Mouse (Mus musculus) left cerebral cortex, postnatal 25 days (tissue): ENCODE data around the gene Pigk. TPM values are rescaled to one million over a fixed set of nuclear protein-coding genes. Genes with fewer than 3 reads are reported as not detected.

Experiments used
- DNase-seq, 2 experiments: peaks; one replicate each; pipeline ENCODE4 v3.0.0; 2022; ENCODE audit warnings: low spot score in 2 of 2, mixed read lengths in 1 of 2
- intact Hi-C: fragments of 180-260 bp; cut with DNase I; formaldehyde crosslinking; loops from one replicate; pipeline ENCODE4 v1.15.1; 2025
- total RNA-seq, 2 experiments: library from RNA; stranded (reverse); gene quantifications; 2 replicates each; pipeline ENCODE4 v1.2.3; 2021

The Pigk gene
- total RNA-seq, 2 experiments from 2014 or later, result 47.4 to 48.1 TPM

GRCm38 (mm10) chr3:152920365-152920764 lies 206.5 kb downstream of the Pigk start:
- intact Hi-C loops, result no loop called here
- peak in 1 of 2 experiments; percentile 60 for DNase-seq

- no peak for DNase-seq
- intact Hi-C loops, result no loop called here
These were observed 209.6 kb downstream of the Pigk start for GRCm38 (mm10) chr3:152923530-152923929.

- DNase-seq, result no peak
- intact Hi-C loops, result no loop called here
These were observed 211.5 kb downstream of the Pigk start for GRCm38 (mm10) chr3:152925364-152925763.

GRCm38 (mm10) chr3:152926166-152926565 lies 212.3 kb downstream of the Pigk start:
- intact Hi-C loops, result no loop called here
- no peak for DNase-seq

GRCm38 (mm10) chr3:152928287-152928975 lies 214.5 kb downstream of the Pigk start:
- DNase-seq, result no peak
- intact Hi-C loops, result no loop called here

GRCm38 (mm10) chr3:152929256-152929787 lies 215.4 kb downstream of the Pigk start:
- intact Hi-C loops, result no loop called here
- DNase-seq, result no peak

GRCm38 (mm10) chr3:152929788-152930281 lies 215.9 kb downstream of the Pigk start:
- intact Hi-C loops, result no loop called here
- no peak for DNase-seq

GRCm38 (mm10) chr3:152931354-152931753 lies 217.5 kb downstream of the Pigk start:
- intact Hi-C loops, result no loop called here
- no peak for DNase-seq

GRCm38 (mm10) chr3:152932096-152932495 lies 218.2 kb downstream of the Pigk start:
- intact Hi-C loops, result no loop called here
- no peak for DNase-seq

- no peak for DNase-seq
- intact Hi-C loops, result no loop called here
These were observed 218.6 kb downstream of the Pigk start for GRCm38 (mm10) chr3:152932544-152932943.

GRCm38 (mm10) chr3:152933737-152934136 lies 219.8 kb downstream of the Pigk start:
- intact Hi-C loops, result no loop called here
- no peak for DNase-seq

- intact Hi-C loops, result no loop called here
- no peak for DNase-seq
These were observed 222.4 kb downstream of the Pigk start for GRCm38 (mm10) chr3:152936313-152936712.

- intact Hi-C loops, result no loop called here
These were observed 227.8 kb downstream of the Pigk start for GRCm38 (mm10) chr3:152941671-152942070.

GRCm38 (mm10) chr3:152942985-152943384 lies 229.1 kb downstream of the Pigk start:
- DNase-seq, result no peak
- intact Hi-C loops, result no loop called here

More at GRCm38 (mm10) chr3:152941671-152942070, 227.8 kb downstream of the Pigk start:
- DNase-seq, result no peak

GRCm38 (mm10) chr3:152944766-152945165 lies 230.9 kb downstream of the Pigk start:
- intact Hi-C loops, result no loop called here

GRCm38 (mm10) chr3:152947031-152947640 lies 233.2 kb downstream of the Pigk start:
- no peak for DNase-seq
- intact Hi-C loops, result no loop called here

More at GRCm38 (mm10) chr3:152944766-152945165, 230.9 kb downstream of the Pigk start:
- DNase-seq, result peak in 1 of 2 experiments; percentile 18

GRCm38 (mm10) chr3:152948556-152948955 lies 234.7 kb downstream of the Pigk start:
- intact Hi-C loops, result no loop called here
- DNase-seq, result no peak

- intact Hi-C loops, result no loop called here
- no peak for DNase-seq
These were observed 235.4 kb downstream of the Pigk start for GRCm38 (mm10) chr3:152949233-152949777.

- intact Hi-C loops, result no loop called here
- no peak for DNase-seq
These were observed 236.4 kb downstream of the Pigk start for GRCm38 (mm10) chr3:152950299-152950698.

GRCm38 (mm10) chr3:152950914-152951313 lies 237.0 kb downstream of the Pigk start:
- intact Hi-C loops, result no loop called here
- no peak for DNase-seq
